Mouse (Mus musculus): ENCODE results near the gene Pwwp2a. TPM values are rescaled to one million over a fixed set of nuclear protein-coding genes. Genes with fewer than 3 reads are reported as not detected.

Pwwp2a gene
- total RNA-seq (2023) = 80.4 TPM

GRCm38 (mm10) chr11:43681472-43682414 is at the start of gene Pwwp2a:
Gene Pwwp2a (plus strand): TSS chr11:43681998.

GRCm38 (mm10) chr11:43747233-43748226 is 65.7 kb downstream of the Pwwp2a start, which contains the start of gene Ttc1:
Gene Ttc1 (minus strand): TSS chr11:43748008.

Other genes with a start within 250 kb of the Pwwp2a start
- 94.3 TPM for gene Slu7, start 248.3 kb upstream of the Pwwp2a start, total RNA-seq (2023)
- gene C1qtnf2, start 207.7 kb upstream of the Pwwp2a start, total RNA-seq (2023) = not detected
- 1.5 TPM for gene Ccnjl, start 153.2 kb upstream of the Pwwp2a start, total RNA-seq (2023)
- gene 4933415A04Rik, start 95.0 kb upstream of the Pwwp2a start, total RNA-seq (2023) = 0.38 TPM
- not detected for gene Fabp6, start 80.5 kb upstream of the Pwwp2a start, total RNA-seq (2023)
- 45.5 TPM for gene Ttc1, start 66.0 kb downstream of the Pwwp2a start, total RNA-seq (2023)
- gene Adra1b, start 219.2 kb downstream of the Pwwp2a start, total RNA-seq (2023) = not detected